Mouse (Mus musculus) forebrain, embryonic 14.5 days (tissue): ENCODE results near the gene Mtif2. TPM values are rescaled to one million over a fixed set of nuclear protein-coding genes. Genes with fewer than 3 reads are reported as not detected.

ENCODE experiments used
- polyA plus RNA-seq: library from polyadenylated mRNA; unstranded; fragments of >200 nt; fragmentation: Nextera tagmentation; extraction: Ambion mirVana; gene quantifications from 2 replicates; pipeline ENCODE4 v1.2.1, GENCODE M21; 2014

The Mtif2 gene
- polyA plus RNA-seq, 1 experiment from 2014 or later = 34.0 TPM

Other genes with a start within 250 kb of the Mtif2 start
- gene Ccdc88a, start 152.8 kb upstream of the Mtif2 start, polyA plus RNA-seq = 41.3 and 60.1 TPM in 2 replicates
- 8.9 and 10.3 TPM in 2 replicates for gene Prorsd1, start 11.4 kb upstream of the Mtif2 start, polyA plus RNA-seq
- 0.10 TPM in 1 of 2 replicates, not detected in the other for gene Clhc1, start 21.5 kb downstream of the Mtif2 start, polyA plus RNA-seq
- 669 and 929 TPM in 2 replicates for gene Rps27a, start 21.7 kb downstream of the Mtif2 start, polyA plus RNA-seq
- gene Rtn4, start 166.5 kb downstream of the Mtif2 start, polyA plus RNA-seq = 97.5 and 133 TPM in 2 replicates